Mouse (Mus musculus) forebrain, embryonic 11.5 days (tissue): ENCODE measurements around the gene Cyp11a1. TPM values are rescaled to one million over a fixed set of nuclear protein-coding genes. Genes with fewer than 3 reads are reported as not detected.

ENCODE experiments used
- ATAC-seq: fragments of 200-750 bp; cut with Nextera tagmentation; replicated peaks from 2 replicates; pipeline ENCODE4 v1.8.0; 2017; ENCODE audit warnings: moderate TSS enrichment; ENCODE audit not compliant: low FRiP score
- DNase-seq: peaks from one replicate; pipeline ENCODE4 v3.0.0-alpha.2; 2017; ENCODE audit warnings: low spot score
- H3K27ac ChIP-seq: fragments of 300-500 bp; sonication (generic); 2 replicates; pipeline ENCODE4 v1.5.1; 2014; ENCODE audit warnings: low read depth, low read length
- H3K27me3 ChIP-seq: fragments of 300-500 bp; sonication (generic); 2 replicates; pipeline ENCODE4 v1.6.1; 2014; ENCODE audit warnings: mild to moderate bottlenecking, low read length, mixed read lengths; ENCODE audit not compliant: control insufficient read depth, insufficient read depth
- H3K36me3 ChIP-seq: fragments of 300-500 bp; sonication (generic); 2 replicates; pipeline ENCODE4 v1.6.1; 2014; ENCODE audit warnings: mild to moderate bottlenecking, low read length, moderate library complexity, mixed read lengths; ENCODE audit not compliant: control insufficient read depth, insufficient read depth
- H3K4me1 ChIP-seq: fragments of 300-500 bp; sonication (generic); replicated peaks from 2 replicates; pipeline ENCODE4 v1.6.1; 2014; ENCODE audit warnings: low read length, mixed read lengths; ENCODE audit not compliant: control insufficient read depth, insufficient read depth
- H3K4me2 ChIP-seq: fragments of 300-500 bp; sonication (generic); 2 replicates; pipeline ENCODE4 v1.6.1; 2014; ENCODE audit warnings: low read depth, mild to moderate bottlenecking, low read length, moderate library complexity, mixed read lengths; ENCODE audit not compliant: severe bottlenecking
- H3K4me3 ChIP-seq: fragments of 300-500 bp; sonication (generic); 2 replicates; pipeline ENCODE4 v1.5.1; 2014; ENCODE audit warnings: low read depth, low read length
- H3K9ac ChIP-seq: fragments of 300-500 bp; sonication (generic); 2 replicates; pipeline ENCODE4 v1.6.1; 2014; ENCODE audit warnings: low read length
- H3K9me3 ChIP-seq: fragments of 300-500 bp; sonication (generic); 2 replicates; pipeline ENCODE4 v1.6.1; 2016; ENCODE audit warnings: low read length, mixed read lengths; ENCODE audit not compliant: control insufficient read depth
- WGBS: fragments of 180-500 bp; shearing (Covaris S2); extraction: QIAGEN DNeasy Blood & Tissue Kit; methylation state at CpG from one replicate; pipeline ENCODE4 v1.1.7; 2014; 5-methylcytosine and 5-hydroxymethylcytosine counted together
- polyA plus RNA-seq: library from polyadenylated mRNA; unstranded; fragments of >200 nt; fragmentation: Nextera tagmentation; extraction: Ambion mirVana; gene quantifications from 2 replicates; pipeline ENCODE4 v1.2.1, GENCODE M21; 2014

Gene Cyp11a1
- polyA plus RNA-seq, 1 experiment from 2014 or later = not detected

- DNase-seq = no peak
- Histone ChIP-seq H3K27ac (no peak overlapping the region), H3K9ac (no peak overlapping the region), H3K4me3 (no peak overlapping the region), H3K9me3 (no peaks in the 10 kb centered on the region), H3K4me2 (no peak overlapping the region), H3K27me3 (no peaks in the 10 kb centered on the region), H3K36me3 (no peaks in the 10 kb centered on the region), H3K4me1 (no peaks in the 10 kb centered on the region)
- WGBS = 86% methylated on average over 5 of the region's 5 CpGs
- ATAC-seq = no peak
Measured at GRCm38 (mm10) chr9:58018385-58018784, 12.2 kb downstream of the Cyp11a1 start.

- Histone ChIP-seq H3K36me3 (no peaks in the 10 kb centered on the region), H3K9me3 (no peaks in the 10 kb centered on the region), H3K4me2 (no peak overlapping the region), H3K27me3 (no peaks in the 10 kb centered on the region), H3K27ac (no peak overlapping the region), H3K4me1 (no peaks in the 10 kb centered on the region), H3K4me3 (no peak overlapping the region), H3K9ac (no peak overlapping the region)
- DNase-seq = no peak
- no peak for ATAC-seq
- 93% methylated on average over 9 of the region's 9 CpGs for WGBS
Measured at GRCm38 (mm10) chr9:58025995-58026394, 19.8 kb downstream of the Cyp11a1 start.

GRCm38 (mm10) chr9:58027426-58028180, 21.4 kb downstream of the Cyp11a1 start:
- Histone ChIP-seq H3K4me2 (no peak overlapping the region), H3K4me1 (no peaks in the 10 kb centered on the region), H3K9me3 (no peaks in the 10 kb centered on the region), H3K9ac (no peak overlapping the region), H3K4me3 (no peak overlapping the region), H3K27ac (no peak overlapping the region), H3K27me3 (no peaks in the 10 kb centered on the region), H3K36me3 (no peaks in the 10 kb centered on the region)
- 52% methylated on average over 2 of the region's 2 CpGs for WGBS
- DNase-seq (no peak), ATAC-seq (no peak)

- Histone ChIP-seq H3K27ac (no peak overlapping the region), H3K4me3 (no peak overlapping the region), H3K36me3 (no peaks in the 10 kb centered on the region), H3K4me2 (no peak overlapping the region), H3K9ac (no peak overlapping the region), H3K4me1 (no peaks in the 10 kb centered on the region), H3K27me3 (no peaks in the 10 kb centered on the region), H3K9me3 (no peaks in the 10 kb centered on the region)
- WGBS = 79% methylated on average over 5 of the region's 5 CpGs
- no peak for DNase-seq
- ATAC-seq = no peak
Measured at GRCm38 (mm10) chr9:58028841-58029240, 22.6 kb downstream of the Cyp11a1 start.

- 89% methylated on average over 6 of the region's 6 CpGs for WGBS
- H3K4me2 ChIP-seq = no peak overlapping the region
- no peaks in the 10 kb centered on the region for H3K36me3 ChIP-seq
- no peak overlapping the region for H3K4me3 ChIP-seq
- no peaks in the 10 kb centered on the region for H3K9me3 ChIP-seq
- H3K27ac ChIP-seq = no peak overlapping the region
- no peak overlapping the region for H3K9ac ChIP-seq
- DNase-seq (no peak), ATAC-seq (no peak)
- no peaks in the 10 kb centered on the region for H3K27me3 ChIP-seq
- no peaks in the 10 kb centered on the region for H3K4me1 ChIP-seq
Measured at GRCm38 (mm10) chr9:58029635-58030034, 23.4 kb downstream of the Cyp11a1 start.

GRCm38 (mm10) chr9:58031895-58032294, 25.7 kb downstream of the Cyp11a1 start:
- no peaks in the 10 kb centered on the region for H3K4me1 ChIP-seq
- H3K27me3 ChIP-seq = no peaks in the 10 kb centered on the region
- 79% methylated on average over 5 of the region's 5 CpGs for WGBS
- DNase-seq = no peak
- no peaks in the 10 kb centered on the region for H3K9me3 ChIP-seq
- no peak overlapping the region for H3K4me2 ChIP-seq
- ATAC-seq = no peak
- H3K9ac ChIP-seq = no peak overlapping the region
- H3K27ac ChIP-seq = no peak overlapping the region
- H3K36me3 ChIP-seq = no peaks in the 10 kb centered on the region
- no peak overlapping the region for H3K4me3 ChIP-seq

GRCm38 (mm10) chr9:58035519-58035918, 29.3 kb downstream of the Cyp11a1 start:
- H3K4me2 ChIP-seq = no peak overlapping the region
- H3K4me1 ChIP-seq = peaks cover 10% of the 10 kb centered on the region
- no peak overlapping the region for H3K4me3 ChIP-seq
- no peak overlapping the region for H3K27ac ChIP-seq
- H3K9ac ChIP-seq = no peak overlapping the region
- no peak for DNase-seq
- no peaks in the 10 kb centered on the region for H3K9me3 ChIP-seq
- 81% methylated on average over 2 of the region's 2 CpGs for WGBS
- ATAC-seq = no peak
- H3K36me3 ChIP-seq = no peaks in the 10 kb centered on the region
- 0 out of 2 replicates have a peak, but pooled peaks cover 3% of the 10 kb centered on the region for H3K27me3 ChIP-seq

- WGBS = 74% methylated on average over 7 of the region's 7 CpGs
- 0 out of 2 replicates have a peak, but pooled peaks cover 3% of the 10 kb centered on the region for H3K27me3 ChIP-seq
- DNase-seq = no peak
- no peak overlapping the region for H3K27ac ChIP-seq
- H3K36me3 ChIP-seq = no peaks in the 10 kb centered on the region
- no peaks in the 10 kb centered on the region for H3K9me3 ChIP-seq
- H3K9ac ChIP-seq = no peak overlapping the region
- H3K4me3 ChIP-seq = no peak overlapping the region
- peaks cover 16% of the 10 kb centered on the region for H3K4me1 ChIP-seq
- no peak for ATAC-seq
- no peak overlapping the region for H3K4me2 ChIP-seq
Measured at GRCm38 (mm10) chr9:58035951-58036698, 29.9 kb downstream of the Cyp11a1 start.
